Mouse (Mus musculus): ENCODE results near the gene Abcc4. TPM values are rescaled to one million over a fixed set of nuclear protein-coding genes. Genes with fewer than 3 reads are reported as not detected.

Gene Abcc4
- total and polyA plus RNA-seq, 2 experiments from 2014 or later, result 2.0 to 4.1 TPM

GRCm38 (mm10) chr14:118581673-118582072 is 124.3 kb downstream of the Abcc4 start:
- Histone ChIP-seq H3K9me3 (ENCODE audit: low read length) (no peaks in the 10 kb centered on the region), H3K27ac (ENCODE audit: low read depth, low read length) (no peak overlapping the region), H3K4me1 (ENCODE audit: insufficient read depth) (no peaks in the 10 kb centered on the region), H3K27me3 (ENCODE audit: insufficient read depth, low read length) (no peaks in the 10 kb centered on the region), H3K4me2 (ENCODE audit: low read depth) (no peak overlapping the region), H3K4me3 (ENCODE audit: low read depth, low read length) (no peak overlapping the region), H3K9ac (no peak overlapping the region), H3K36me3 (ENCODE audit: insufficient read depth) (no peaks in the 10 kb centered on the region)
- no peak for TF ChIP-seq CTCF (IDR thresholded peaks at IDR 0.05; ENCODE audit: low read depth)
- 52% methylated on average over 8 of the region's 8 CpGs for WGBS
- ATAC-seq (no peak), DNase-seq (no peak)

DNA sequence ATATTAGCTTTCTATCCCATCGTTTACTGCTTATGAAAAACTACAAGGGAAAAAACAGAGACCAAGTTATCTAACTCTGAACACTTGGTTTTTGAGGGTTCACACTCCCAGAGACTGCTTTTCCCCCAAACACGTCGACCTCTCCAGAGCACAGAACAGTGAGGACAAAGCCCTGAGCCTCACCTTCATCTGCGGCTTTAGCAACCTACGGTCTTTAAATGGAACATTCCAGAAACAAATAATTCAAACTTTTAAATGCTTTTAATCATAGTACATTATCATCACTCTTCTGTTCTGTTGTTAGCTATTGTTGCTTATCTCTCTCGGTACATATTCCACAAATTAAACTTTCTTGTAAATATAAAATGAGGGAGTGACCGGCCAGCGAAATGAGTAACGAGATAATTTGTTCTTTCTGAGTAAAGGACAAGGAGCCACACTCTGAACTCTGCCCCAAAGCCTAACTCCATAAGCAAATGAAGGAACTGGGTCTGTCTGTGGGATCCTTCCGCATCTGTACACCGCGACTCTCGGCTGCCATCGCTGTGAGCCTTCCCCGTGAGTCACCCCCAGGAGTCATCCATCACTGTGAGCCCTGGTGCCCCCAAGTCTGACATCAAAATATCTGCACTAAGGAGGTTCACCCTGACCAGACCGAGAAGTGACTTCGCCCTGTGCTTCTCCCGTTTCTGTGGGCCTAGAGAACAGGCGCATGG is 126.8 kb downstream of the Abcc4 start:
- ATAC-seq (no peak), DNase-seq (no peak)
- WGBS, result 92% methylated on average over 19 of the region's 19 CpGs
- H3K4me3 ChIP-seq (ENCODE audit: low read depth, low read length), result no peak overlapping the region
- H3K27ac ChIP-seq (ENCODE audit: low read depth, low read length), result no peak overlapping the region
- TF ChIP-seq CTCF (IDR thresholded peaks at IDR 0.05; ENCODE audit: low read depth), result no peak
- H3K9me3 ChIP-seq (ENCODE audit: low read length), result no peaks in the 10 kb centered on the region
- no peak overlapping the region for H3K4me2 ChIP-seq (ENCODE audit: low read depth)
- H3K36me3 ChIP-seq (ENCODE audit: insufficient read depth), result no peaks in the 10 kb centered on the region
- no peak overlapping the region for H3K9ac ChIP-seq
- H3K27me3 ChIP-seq (ENCODE audit: insufficient read depth, low read length), result no peaks in the 10 kb centered on the region
- H3K4me1 ChIP-seq (ENCODE audit: insufficient read depth), result no peaks in the 10 kb centered on the region

- no peaks in the 10 kb centered on the region for H3K27me3 ChIP-seq (ENCODE audit: insufficient read depth, low read length)
- no peaks in the 10 kb centered on the region for H3K9me3 ChIP-seq (ENCODE audit: low read length)
- no peaks in the 10 kb centered on the region for H3K36me3 ChIP-seq (ENCODE audit: insufficient read depth)
- no peak for DNase-seq
- WGBS, result 96% methylated on average over 5 of the region's 5 CpGs
- H3K4me3 ChIP-seq (ENCODE audit: low read depth, low read length), result no peak overlapping the region
- no peak overlapping the region for H3K27ac ChIP-seq (ENCODE audit: low read depth, low read length)
- no peak overlapping the region for H3K9ac ChIP-seq
- TF ChIP-seq CTCF (IDR thresholded peaks at IDR 0.05; ENCODE audit: low read depth), result no peak
- ATAC-seq, result no peak
- no peak overlapping the region for H3K4me2 ChIP-seq (ENCODE audit: low read depth)
- H3K4me1 ChIP-seq (ENCODE audit: insufficient read depth), result no peaks in the 10 kb centered on the region
These were observed 128.1 kb downstream of the Abcc4 start for GRCm38 (mm10) chr14:118577895-118578294.

GRCm38 (mm10) chr14:118572688-118573245 is 133.3 kb downstream of the Abcc4 start:
- Histone ChIP-seq H3K4me3 (ENCODE audit: low read depth, low read length) (no peak overlapping the region), H3K9ac (no peak overlapping the region), H3K27me3 (ENCODE audit: insufficient read depth, low read length) (no peaks in the 10 kb centered on the region), H3K4me2 (ENCODE audit: low read depth) (no peak overlapping the region), H3K27ac (ENCODE audit: low read depth, low read length) (no peak overlapping the region), H3K4me1 (ENCODE audit: insufficient read depth) (no peaks in the 10 kb centered on the region), H3K9me3 (ENCODE audit: low read length) (no peaks in the 10 kb centered on the region), H3K36me3 (ENCODE audit: insufficient read depth) (no peaks in the 10 kb centered on the region)
- WGBS, result 85% methylated on average over 9 of the region's 9 CpGs
- ATAC-seq (no peak), DNase-seq (no peak)
- no peak for TF ChIP-seq CTCF (IDR thresholded peaks at IDR 0.05; ENCODE audit: low read depth)

- Histone ChIP-seq H3K9ac (no peak overlapping the region), H3K27ac (ENCODE audit: low read depth, low read length) (no peak overlapping the region), H3K4me3 (ENCODE audit: low read depth, low read length) (no peak overlapping the region), H3K4me2 (ENCODE audit: low read depth) (no peak overlapping the region), H3K36me3 (ENCODE audit: insufficient read depth) (no peaks in the 10 kb centered on the region), H3K4me1 (ENCODE audit: insufficient read depth) (no peaks in the 10 kb centered on the region), H3K9me3 (ENCODE audit: low read length) (no peaks in the 10 kb centered on the region), H3K27me3 (ENCODE audit: insufficient read depth, low read length) (no peaks in the 10 kb centered on the region)
- TF ChIP-seq CTCF (IDR thresholded peaks at IDR 0.05; ENCODE audit: low read depth), result no peak
- ATAC-seq, result no peak
- 87% methylated on average over 13 of the region's 13 CpGs for WGBS
- no peak for DNase-seq
These were observed 136.4 kb downstream of the Abcc4 start for GRCm38 (mm10) chr14:118569586-118569985.

DNA sequence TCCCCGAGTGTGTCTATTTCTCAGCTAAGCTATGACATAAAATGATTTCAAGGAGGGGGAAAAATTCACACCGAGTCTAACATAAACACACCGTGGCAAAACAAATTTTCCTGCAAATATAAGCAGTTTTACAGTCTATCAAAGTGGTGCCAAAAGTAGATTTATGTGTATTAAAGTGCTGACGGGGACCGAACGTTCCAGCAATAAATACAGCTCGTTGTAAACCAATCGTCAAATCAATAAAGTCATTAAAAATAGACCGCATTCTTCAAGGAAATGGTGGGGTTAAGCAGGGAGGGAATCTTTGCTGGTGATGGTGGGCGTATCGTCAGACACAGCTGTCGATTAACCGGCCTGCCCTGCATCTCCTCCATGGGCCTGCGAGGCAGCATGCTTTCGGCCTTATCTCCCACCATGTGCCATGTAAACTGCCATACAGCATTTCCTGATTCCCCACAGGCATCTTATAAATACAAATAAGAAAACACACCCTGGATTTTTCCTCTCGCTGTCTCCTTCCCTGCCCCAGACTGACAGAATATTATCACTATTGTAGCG is 137.8 kb downstream of the Abcc4 start:
- Histone ChIP-seq H3K36me3 (ENCODE audit: insufficient read depth) (no peaks in the 10 kb centered on the region), H3K4me2 (ENCODE audit: low read depth) (no peak overlapping the region), H3K27ac (ENCODE audit: low read depth, low read length) (no peak overlapping the region), H3K4me1 (ENCODE audit: insufficient read depth) (no peaks in the 10 kb centered on the region), H3K9ac (no peak overlapping the region), H3K9me3 (ENCODE audit: low read length) (no peaks in the 10 kb centered on the region), H3K4me3 (ENCODE audit: low read depth, low read length) (no peak overlapping the region), H3K27me3 (ENCODE audit: insufficient read depth, low read length) (no peaks in the 10 kb centered on the region)
- TF ChIP-seq CTCF (IDR thresholded peaks at IDR 0.05; ENCODE audit: low read depth), result no peak
- WGBS, result 63% methylated on average over 17 of the region's 17 CpGs
- ATAC-seq (no peak), DNase-seq (no peak)

- no peak for TF ChIP-seq CTCF (IDR thresholded peaks at IDR 0.05; ENCODE audit: low read depth)
- H3K4me2 ChIP-seq (ENCODE audit: low read depth), result 0 out of 2 replicates have a peak overlapping the region, but pooled peaks have one; percentile 32
- no peaks in the 10 kb centered on the region for H3K27me3 ChIP-seq (ENCODE audit: insufficient read depth, low read length)
- no peak overlapping the region for H3K4me3 ChIP-seq (ENCODE audit: low read depth, low read length)
- DNase-seq, result no peak
- 67% methylated on average over 5 of the region's 5 CpGs for WGBS
- H3K4me1 ChIP-seq (ENCODE audit: insufficient read depth), result no peaks in the 10 kb centered on the region
- no peak overlapping the region for H3K27ac ChIP-seq (ENCODE audit: low read depth, low read length)
- H3K9me3 ChIP-seq (ENCODE audit: low read length), result no peaks in the 10 kb centered on the region
- H3K36me3 ChIP-seq (ENCODE audit: insufficient read depth), result no peaks in the 10 kb centered on the region
- ATAC-seq, result no peak
- no peak overlapping the region for H3K9ac ChIP-seq
These were observed 139.2 kb downstream of the Abcc4 start for GRCm38 (mm10) chr14:118566809-118567208.
